Mouse (Mus musculus): ENCODE measurements around the gene Ffar2.
"Not testable (repeated sequence)": the region's sequence is repeated elsewhere in the genome, so short reads cannot be mapped to it uniquely, and the experiment has no call there.

Ffar2 gene

DNA sequence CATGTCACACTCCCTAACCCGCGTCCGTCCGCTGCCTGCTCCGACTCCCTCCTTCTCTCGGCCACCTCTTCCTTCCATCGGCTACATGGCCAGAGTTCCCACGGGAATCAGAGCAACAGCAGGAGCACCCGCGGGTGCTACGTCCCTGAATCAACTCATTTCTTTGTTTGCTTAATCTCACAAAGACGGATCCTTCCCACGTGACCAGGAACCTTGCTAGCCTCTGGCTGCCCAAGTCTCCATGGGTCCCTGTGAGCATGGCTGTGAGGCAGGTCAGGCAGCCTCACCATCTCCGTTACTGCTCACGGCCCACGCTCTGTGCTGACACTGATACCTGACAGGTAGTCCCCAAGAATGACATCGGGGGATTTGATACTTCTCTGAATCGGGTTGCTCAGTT is at the start of gene Ffar2:
TSS of gene Ffar2 (minus strand) at position 101 of the 400 bp plus-strand sequence.
- DNase-seq (ENCODE audit: low spot score) = no peak

DNA sequence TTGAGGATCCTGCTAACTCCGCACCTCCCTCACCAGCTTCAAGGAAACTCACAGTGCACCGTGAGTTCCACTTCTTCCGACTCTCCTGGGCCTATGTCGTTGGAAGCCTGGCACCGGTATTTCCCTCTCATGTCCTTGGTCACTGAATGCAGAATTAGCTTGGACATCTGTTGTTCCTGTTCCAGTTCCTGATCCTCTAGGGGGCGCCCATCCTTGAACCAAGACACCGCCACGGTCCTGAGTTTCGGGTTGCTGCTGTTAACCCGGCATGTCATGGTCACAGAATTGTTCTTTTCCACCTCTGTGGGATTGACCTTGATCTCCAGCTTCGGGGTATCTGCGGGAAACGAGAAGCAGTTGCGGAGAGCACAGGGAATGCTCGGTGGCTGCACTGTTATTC is 49.5 kb upstream of the Ffar2 start:
- peak; percentile 69 for DNase-seq (ENCODE audit: low spot score)

GRCm38 (mm10) chr7:30863386-30863785 is 39.8 kb upstream of the Ffar2 start:
- no peak for DNase-seq (ENCODE audit: low spot score)

DNA sequence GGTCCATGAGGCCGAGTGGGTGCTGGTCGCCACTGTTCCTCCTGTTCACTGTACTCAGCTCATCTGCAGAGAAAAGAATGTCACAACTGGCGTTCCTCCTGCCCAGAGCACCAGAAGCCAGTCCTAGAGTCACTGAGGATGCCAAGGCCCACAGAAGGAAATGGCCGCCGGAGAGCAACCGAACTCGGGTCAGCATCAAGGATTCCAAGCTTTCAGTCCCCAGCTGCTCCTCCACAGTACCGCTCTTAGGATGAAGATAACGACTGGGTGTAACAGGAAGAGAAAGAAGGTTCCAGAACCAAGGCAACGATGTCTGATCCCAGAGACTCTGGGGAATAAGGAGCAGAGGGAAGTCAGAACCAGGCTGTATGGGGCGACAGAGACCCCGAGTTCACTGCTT is 37.9 kb upstream of the Ffar2 start, which contains the start of gene Ffar1:
TSS of gene Ffar1 (minus strand) at position 101 of the 400 bp plus-strand sequence.
- no peak for DNase-seq (ENCODE audit: low spot score)

DNA sequence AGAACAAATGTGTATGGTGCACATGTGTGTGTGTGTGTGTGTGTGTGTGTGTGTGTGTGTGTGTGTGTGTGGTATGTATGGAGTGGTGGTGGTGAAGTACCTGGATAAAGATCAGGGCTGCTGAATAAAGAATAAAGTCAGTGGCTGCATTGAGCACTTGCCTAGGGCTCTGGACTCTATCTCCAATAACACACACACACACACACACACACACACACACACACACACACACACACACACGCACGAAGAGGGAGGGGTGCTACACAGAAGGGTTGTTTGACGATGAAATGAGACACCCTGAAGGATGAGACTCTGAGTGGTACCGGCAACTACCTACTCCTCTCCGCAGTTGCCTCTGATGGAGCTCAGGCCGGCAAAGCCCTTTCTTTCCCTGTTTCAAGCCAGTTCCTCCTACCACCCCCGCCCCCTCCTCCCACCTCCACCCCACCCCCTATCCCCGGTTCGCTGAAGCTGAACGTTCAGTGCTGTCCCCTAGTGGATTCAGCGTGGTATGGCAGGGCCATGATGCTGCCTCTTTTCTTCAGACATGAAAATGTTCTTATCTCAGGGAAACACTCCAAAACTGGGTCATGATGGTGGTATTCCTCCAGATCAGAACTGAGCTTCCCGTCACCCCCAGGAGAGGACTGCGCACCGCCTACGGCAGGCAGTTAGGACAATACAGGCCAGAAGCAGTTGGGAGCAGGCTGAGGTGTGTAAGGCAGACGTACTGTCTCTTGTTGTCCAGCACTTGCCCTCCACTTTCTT is 36.2 kb upstream of the Ffar2 start:
- peak; percentile 50 for DNase-seq (ENCODE audit: low spot score)

- peak; percentile 66 for DNase-seq (ENCODE audit: low spot score)
Measured at GRCm38 (mm10) chr7:30859290-30859634, 35.7 kb upstream of the Ffar2 start.

DNA sequence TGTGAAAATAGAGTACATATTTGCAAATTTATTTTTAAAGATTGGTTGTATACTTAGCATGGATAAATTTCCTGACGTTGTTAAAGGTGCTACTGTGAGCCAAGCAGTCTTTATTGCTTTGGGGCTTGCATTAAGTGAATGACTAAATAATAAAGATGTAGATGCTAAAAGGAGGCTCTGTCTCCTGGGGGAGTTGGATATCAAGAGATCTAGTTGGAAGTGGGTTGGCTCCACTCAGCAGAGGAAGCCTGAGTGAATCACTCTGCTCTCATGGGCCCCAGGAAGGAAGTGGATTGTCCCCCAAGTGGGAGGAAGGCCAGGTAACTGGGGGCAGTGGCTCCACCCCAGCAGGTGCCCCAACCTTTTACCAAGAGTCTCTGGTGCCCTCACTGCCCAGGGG is 34.2 kb upstream of the Ffar2 start:
- DNase-seq (ENCODE audit: low spot score) = no peak

- no peak for DNase-seq (ENCODE audit: low spot score)
Measured at GRCm38 (mm10) chr7:30856078-30856477, 32.5 kb upstream of the Ffar2 start, which contains the start of gene Ffar3. Ffar3 (minus strand) TSS chr7:30856178.

- no peak for DNase-seq (ENCODE audit: low spot score)
Measured at GRCm38 (mm10) chr7:30851421-30851820, 27.8 kb upstream of the Ffar2 start.

GRCm38 (mm10) chr7:30847934-30848333 is 24.4 kb upstream of the Ffar2 start:
- no peak for DNase-seq (ENCODE audit: low spot score)

DNA sequence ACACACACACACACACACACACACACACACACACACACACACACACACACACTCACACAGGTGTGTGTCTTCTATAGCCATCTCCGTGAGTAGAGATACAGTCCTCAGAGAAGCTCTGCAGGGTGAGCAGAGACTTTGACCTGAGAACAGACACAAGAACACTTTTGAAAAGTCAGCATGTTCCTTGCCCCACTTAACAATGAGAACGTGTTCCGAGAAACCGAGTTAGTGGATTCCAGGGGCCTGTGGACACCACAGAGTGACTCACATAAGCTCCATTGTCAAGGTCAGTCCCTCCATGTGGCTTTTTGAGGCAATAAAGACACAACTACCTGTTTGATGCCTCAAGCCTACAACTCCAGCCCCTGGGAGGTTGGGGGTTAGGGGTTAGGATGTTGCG is 23.8 kb upstream of the Ffar2 start:
- DNase-seq (ENCODE audit: low spot score) = no peak

DNA sequence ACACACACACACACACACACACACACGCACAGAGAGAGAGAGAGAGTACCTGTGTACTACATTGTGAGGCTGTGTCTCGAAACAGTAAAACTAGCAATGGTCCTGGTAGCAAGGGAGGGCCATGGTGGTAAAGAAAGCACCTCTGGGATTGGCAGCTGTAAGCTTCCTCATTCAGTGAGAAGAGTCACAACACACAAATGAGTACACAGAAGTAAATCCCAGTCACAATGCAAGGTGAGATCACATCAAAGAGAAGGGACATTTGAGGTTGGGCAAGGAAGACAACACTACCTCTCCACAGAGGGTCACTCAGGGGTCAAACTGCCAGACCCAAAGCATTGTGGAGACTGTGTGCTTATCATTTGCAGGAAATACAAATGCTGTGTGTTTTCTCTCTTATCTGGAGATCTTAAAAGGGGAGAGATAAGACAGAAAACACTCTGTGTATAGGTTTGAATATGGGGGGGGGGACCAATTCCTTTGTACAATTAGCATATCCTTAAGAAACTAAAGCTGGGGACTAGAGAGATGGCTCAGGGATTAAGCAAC is 23.0 kb upstream of the Ffar2 start:
- no peak for DNase-seq (ENCODE audit: low spot score)

- DNase-seq (ENCODE audit: low spot score) = no peak
Measured at GRCm38 (mm10) chr7:30844676-30845297, 21.2 kb upstream of the Ffar2 start.

GRCm38 (mm10) chr7:30842092-30842491 is 18.5 kb upstream of the Ffar2 start:
- DNase-seq (ENCODE audit: low spot score) = no peak

DNA sequence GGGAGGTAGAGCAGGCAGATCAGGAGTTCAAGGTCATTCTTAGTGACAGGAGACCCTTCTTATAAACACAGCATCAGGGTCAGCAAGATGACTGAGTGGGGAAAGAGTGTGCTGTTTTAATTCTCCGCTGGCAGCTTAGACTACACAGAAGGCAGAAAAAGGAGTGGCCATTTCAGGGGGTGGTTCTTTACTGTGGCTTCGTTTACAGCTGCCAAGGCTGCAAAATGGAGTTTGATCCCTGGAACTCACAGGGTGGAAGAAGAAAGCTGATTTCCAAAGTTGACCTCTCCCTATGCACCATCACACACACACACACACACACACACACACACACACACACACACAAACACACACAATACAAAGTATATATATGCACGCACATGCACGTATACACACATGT is 17.8 kb upstream of the Ffar2 start:
- no peak for DNase-seq (ENCODE audit: low spot score)

GRCm38 (mm10) chr7:30840306-30840705 is 16.7 kb upstream of the Ffar2 start:
- DNase-seq (ENCODE audit: low spot score) = no peak

GRCm38 (mm10) chr7:30837277-30837676 is 13.7 kb upstream of the Ffar2 start:
- DNase-seq (ENCODE audit: low spot score) = no peak

DNA sequence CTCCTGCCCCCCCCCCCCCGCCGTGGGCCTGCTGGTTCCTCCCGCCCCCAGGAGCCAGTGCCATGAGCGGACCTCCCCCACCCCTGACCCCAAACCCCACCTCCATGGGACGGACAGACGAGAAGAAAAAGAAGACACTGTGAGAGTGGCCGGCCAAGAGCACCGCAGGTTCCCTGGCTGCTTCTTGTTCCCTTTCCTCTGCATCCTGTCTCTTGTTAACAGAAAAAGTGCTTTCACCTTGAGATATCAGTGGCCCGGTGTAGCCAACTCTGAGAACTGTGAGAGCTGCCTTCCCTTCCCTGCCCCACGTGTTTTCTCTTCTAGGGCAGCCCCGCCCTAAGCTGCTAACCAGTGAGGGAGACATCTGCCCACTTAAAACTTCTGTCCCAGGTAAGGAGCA is 9.1 kb upstream of the Ffar2 start:
- not testable (repeated sequence) for DNase-seq (ENCODE audit: low spot score)

DNA sequence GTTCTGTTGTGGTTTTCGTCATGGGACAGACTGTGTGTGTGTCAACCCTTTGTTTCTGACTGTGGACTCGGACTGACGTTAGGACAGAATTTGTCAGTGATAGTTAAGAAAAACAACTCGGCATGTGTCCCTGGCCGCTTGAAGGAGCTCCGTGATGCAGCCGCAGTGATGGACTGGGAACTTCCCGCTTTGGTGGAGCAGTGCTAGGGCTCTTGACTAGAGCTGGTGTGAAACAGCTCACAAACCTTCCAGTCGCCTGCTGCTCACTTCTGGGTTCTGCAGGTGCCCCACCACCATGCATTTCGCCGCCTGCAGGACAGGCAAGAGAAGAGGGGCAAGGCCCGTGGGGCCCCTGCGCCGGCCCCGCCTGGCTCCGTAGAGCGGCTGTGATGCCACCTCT is 8.7 kb upstream of the Ffar2 start:
- no peak for DNase-seq (ENCODE audit: low spot score)

DNA sequence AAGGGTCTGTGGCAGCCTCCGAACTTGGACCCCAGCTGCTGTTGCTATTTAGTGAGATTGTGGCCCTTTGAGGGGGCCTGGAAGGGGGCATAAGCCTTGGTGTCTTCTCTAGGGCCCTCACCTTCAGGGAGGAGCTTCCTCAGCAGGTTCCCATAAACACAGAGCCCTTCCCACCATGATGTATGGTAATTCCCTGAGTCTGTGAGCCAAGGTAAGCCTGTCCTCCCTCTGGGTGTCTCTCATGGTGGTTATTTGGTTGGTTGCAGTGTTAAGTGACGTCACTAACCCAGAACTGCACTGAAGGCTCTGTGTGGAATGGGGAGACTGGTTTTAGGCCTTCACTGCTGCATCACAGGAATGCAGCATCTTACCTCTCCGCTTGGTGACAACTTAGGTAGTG is 5.9 kb upstream of the Ffar2 start:
- DNase-seq (ENCODE audit: low spot score) = no peak

DNA sequence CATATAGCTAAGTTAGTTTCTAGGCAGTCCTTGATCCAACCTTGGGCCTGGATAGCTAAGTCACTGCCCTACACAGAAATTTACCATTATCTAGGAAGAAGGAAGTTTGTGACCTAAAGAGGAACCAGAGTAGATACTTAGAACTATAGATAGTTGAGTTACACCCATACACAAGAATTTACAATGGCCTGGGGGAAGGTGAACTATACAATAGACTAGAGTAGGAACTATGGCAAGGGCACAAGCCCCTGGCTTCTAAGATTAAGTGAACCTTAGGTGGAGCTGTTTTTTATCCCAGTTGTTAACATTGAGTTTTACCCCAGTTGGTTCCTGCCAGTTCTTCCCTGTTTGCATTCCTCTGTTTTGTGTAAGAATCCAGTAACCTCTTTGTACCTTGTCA is 5.3 kb upstream of the Ffar2 start:
- DNase-seq (ENCODE audit: low spot score) = not testable (repeated sequence)

DNA sequence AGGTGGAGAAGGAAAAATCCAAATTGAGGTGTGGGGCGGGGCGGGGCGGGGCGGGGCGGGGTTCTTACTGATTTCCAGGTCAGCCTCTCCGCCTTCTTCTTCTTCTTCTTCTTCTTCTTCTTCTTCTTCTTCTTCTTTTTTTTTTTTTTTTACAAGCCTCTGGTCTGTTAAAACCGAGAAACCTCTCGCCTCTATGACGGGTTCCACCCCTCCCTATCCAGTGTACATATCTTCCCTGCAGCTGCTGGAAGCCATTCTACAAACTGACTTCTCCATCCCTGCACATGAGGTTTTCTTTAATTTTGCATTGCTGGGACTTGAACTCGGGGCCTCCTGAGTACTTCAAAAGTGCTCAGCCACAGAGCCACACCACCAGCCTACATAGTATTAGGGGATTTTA is 3.1 kb upstream of the Ffar2 start:
- no peak for DNase-seq (ENCODE audit: low spot score)

GRCm38 (mm10) chr7:30824306-30824705 is 731 bp upstream of the Ffar2 start:
- DNase-seq (ENCODE audit: low spot score) = no peak

Measured in ovary, postnatal 14 days (tissue).